Mouse (Mus musculus) liver, embryonic 11.5 days (tissue): Measurements from ENCODE around the gene Topors. TPM values are rescaled to one million over a fixed set of nuclear protein-coding genes. Genes with fewer than 3 reads are reported as not detected.
"Not testable (repeated sequence)": the region's sequence is repeated elsewhere in the genome, so short reads cannot be mapped to it uniquely, and the experiment has no call there.

ENCODE experiments used
- ATAC-seq: fragments of 200-750 bp; cut with Nextera tagmentation; replicated peaks from 2 replicates; pipeline ENCODE4 v1.8.0; 2017; ENCODE audit warnings: moderate number of reproducible peaks, mild to moderate bottlenecking, moderate TSS enrichment, moderate library complexity; ENCODE audit not compliant: low FRiP score
- DNase-seq: peaks from one replicate; pipeline ENCODE4 v3.0.0-alpha.2; 2017; ENCODE audit warnings: low spot score
- H3K27ac ChIP-seq: fragments of 300-500 bp; sonication (generic); 2 replicates; pipeline ENCODE4 v1.5.1; 2014; ENCODE audit warnings: mild to moderate bottlenecking, low read depth, low read length, control low read depth
- H3K27me3 ChIP-seq: fragments of 300-500 bp; sonication (generic); replicated peaks from 2 replicates; pipeline ENCODE4 v1.6.1; 2014; ENCODE audit warnings: low read length, mixed read lengths; ENCODE audit not compliant: control insufficient read depth, insufficient read depth
- H3K36me3 ChIP-seq: fragments of 300-500 bp; sonication (generic); 2 replicates; pipeline ENCODE4 v1.6.1; 2014; ENCODE audit warnings: mild to moderate bottlenecking, low read length, moderate library complexity, mixed read lengths; ENCODE audit not compliant: control insufficient read depth, insufficient read depth
- H3K4me1 ChIP-seq: fragments of 300-500 bp; sonication (generic); replicated peaks from 2 replicates; pipeline ENCODE4 v1.6.1; 2014; ENCODE audit warnings: low read length, mixed read lengths; ENCODE audit not compliant: control insufficient read depth, insufficient read depth
- H3K4me2 ChIP-seq: fragments of 300-500 bp; sonication (generic); 2 replicates; pipeline ENCODE4 v1.6.1; 2014; ENCODE audit warnings: mild to moderate bottlenecking, control low read depth, moderate library complexity
- H3K4me3 ChIP-seq: fragments of 300-500 bp; sonication (generic); 2 replicates; pipeline ENCODE4 v1.5.1; 2014; ENCODE audit warnings: low read depth, low read length, control low read depth
- H3K9ac ChIP-seq: fragments of 300-500 bp; sonication (generic); 2 replicates; pipeline ENCODE4 v1.6.1; 2014; ENCODE audit warnings: low read depth, low read length, control low read depth
- H3K9me3 ChIP-seq: fragments of 300-500 bp; sonication (generic); 2 replicates; pipeline ENCODE4 v1.6.1; 2016; ENCODE audit warnings: low read length, inconsistent platforms, mixed read lengths; ENCODE audit not compliant: control insufficient read depth
- WGBS: fragments of 180-500 bp; shearing (Covaris S2); extraction: QIAGEN DNeasy Blood & Tissue Kit; methylation state at CpG from one replicate; pipeline ENCODE4 v1.1.7; 2014; 5-methylcytosine and 5-hydroxymethylcytosine counted together
- polyA plus RNA-seq: library from polyadenylated mRNA; unstranded; fragments of >200 nt; fragmentation: Nextera tagmentation; extraction: Ambion mirVana; gene quantifications from 2 replicates; pipeline ENCODE4 v1.2.1, GENCODE M21; 2014

The Topors gene
- polyA plus RNA-seq, 1 experiment from 2014 or later = 38.4 TPM

DNA sequence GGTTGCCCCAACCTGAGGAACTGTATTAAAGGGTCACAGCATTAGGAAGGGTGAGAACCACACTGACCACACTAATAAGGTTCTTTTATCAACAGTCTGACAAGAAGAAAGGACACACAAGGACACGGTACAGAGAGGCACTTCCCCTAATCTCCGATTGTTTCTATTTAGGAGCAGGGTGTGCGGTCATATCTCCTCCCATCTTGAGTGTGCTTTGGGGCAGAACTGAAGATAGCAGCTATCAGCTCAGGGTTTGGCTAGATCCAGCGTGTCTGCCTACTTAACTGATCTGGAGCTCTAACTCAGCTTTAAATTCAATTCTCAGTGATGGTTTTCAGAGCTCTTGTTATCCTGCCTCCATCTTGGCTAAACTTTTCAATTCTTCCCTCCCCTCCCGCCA is 29.5 kb upstream of the Topors start:
- Histone ChIP-seq H3K4me3 (no peak overlapping the region), H3K27ac (no peak overlapping the region), H3K36me3 (no peaks in the 10 kb centered on the region), H3K4me2 (no peak overlapping the region), H3K9ac (no peak overlapping the region), H3K9me3 (peaks cover 3% of the 10 kb centered on the region; the same call in 1 of the 2 replicates), H3K4me1 (no peaks in the 10 kb centered on the region), H3K27me3 (no peaks in the 10 kb centered on the region)
- WGBS = 39% methylated on average over 5 of the region's 5 CpGs
- DNase-seq (no peak), ATAC-seq (peak; percentile 39; the same call in 1 of the 2 replicates)

DNA sequence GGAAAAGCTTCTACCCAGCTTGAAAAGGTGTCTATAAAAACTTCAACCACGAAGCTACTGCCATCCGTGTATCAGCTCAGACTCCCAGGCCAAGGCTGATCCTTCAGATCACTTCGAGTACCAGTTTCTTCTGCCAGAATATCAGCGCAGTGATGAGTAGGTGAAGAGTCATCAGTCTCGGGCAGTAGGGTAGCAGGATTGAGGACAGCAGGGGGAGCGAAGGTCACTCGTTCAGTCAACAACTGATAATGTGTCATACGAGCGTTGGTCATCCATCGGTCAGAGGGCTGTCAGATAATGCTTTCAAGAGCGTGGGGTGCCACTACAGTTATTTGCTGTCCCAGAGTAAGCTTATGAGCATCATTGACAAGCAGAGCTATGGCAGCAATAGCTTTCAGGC is 21.9 kb upstream of the Topors start:
- not testable (repeated sequence) for H3K9me3 ChIP-seq, H3K36me3 ChIP-seq, ATAC-seq, H3K4me2 ChIP-seq, H3K4me3 ChIP-seq, H3K27ac ChIP-seq, H3K27me3 ChIP-seq, DNase-seq, H3K4me1 ChIP-seq, H3K9ac ChIP-seq
- WGBS = 88% methylated on average over 11 of the region's 11 CpGs

- H3K4me3 ChIP-seq = no peak overlapping the region
- ATAC-seq = no peak
- H3K27me3 ChIP-seq = no peaks in the 10 kb centered on the region
- WGBS = 85% methylated on average over 2 of the region's 2 CpGs
- H3K36me3 ChIP-seq = no peaks in the 10 kb centered on the region
- no peak overlapping the region for H3K27ac ChIP-seq
- no peaks in the 10 kb centered on the region for H3K4me1 ChIP-seq
- DNase-seq = no peak
- H3K4me2 ChIP-seq = no peak overlapping the region
- H3K9ac ChIP-seq = no peak overlapping the region
- H3K9me3 ChIP-seq = peaks cover 4% of the 10 kb centered on the region
These were observed 19.4 kb upstream of the Topors start for GRCm38 (mm10) chr4:40289046-40289445.

DNA sequence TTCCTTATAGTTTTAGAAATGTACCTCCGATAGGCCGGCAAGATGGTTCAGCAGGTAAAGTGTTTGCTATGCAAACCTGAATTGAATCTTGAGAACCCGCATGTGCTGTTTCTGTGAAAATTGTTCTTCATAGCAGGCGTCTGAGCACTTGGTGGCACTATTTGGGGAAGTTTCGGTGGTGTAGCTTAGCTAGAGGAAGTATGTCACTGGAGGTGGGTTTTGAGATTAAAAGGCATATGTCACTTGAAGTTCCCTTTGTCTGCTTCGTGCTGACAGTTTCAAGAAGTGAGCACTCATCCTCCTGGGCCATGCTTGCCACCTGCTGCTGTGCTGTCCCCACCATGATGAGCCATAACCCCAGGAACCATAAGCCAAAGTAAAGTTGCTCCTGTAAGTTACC is 17.8 kb upstream of the Topors start:
- no peaks in the 10 kb centered on the region for H3K27me3 ChIP-seq
- no peak overlapping the region for H3K4me2 ChIP-seq
- no peak overlapping the region for H3K27ac ChIP-seq
- H3K36me3 ChIP-seq = no peaks in the 10 kb centered on the region
- DNase-seq (no peak), ATAC-seq (no peak)
- 60% methylated on average over 6 of the region's 6 CpGs for WGBS
- H3K9ac ChIP-seq = no peak overlapping the region
- H3K4me3 ChIP-seq = no peak overlapping the region
- H3K4me1 ChIP-seq = no peaks in the 10 kb centered on the region
- H3K9me3 ChIP-seq = peaks cover 4% of the 10 kb centered on the region

- H3K4me3 ChIP-seq = no peak overlapping the region
These were observed 15.9 kb upstream of the Topors start for GRCm38 (mm10) chr4:40285582-40285981.

GRCm38 (mm10) chr4:40279276-40279900 is 9.7 kb upstream of the Topors start, which contains the start of gene Ndufb6:
Gene Ndufb6 (minus strand): TSS chr4:40279421.
- Histone ChIP-seq H3K4me1 (peaks cover 3% of the 10 kb centered on the region; the same call in 1 of the 2 replicates), H3K27ac (peak within 1 kb of the TSS; percentile 81), H3K9me3 (no peaks in the 10 kb centered on the region), H3K36me3 (no peaks in the 10 kb centered on the region; the same call in 1 of the 2 replicates), H3K4me3 (peak within 1 kb of the TSS; percentile 96), H3K9ac (peak within 1 kb of the TSS; percentile 90), H3K27me3 (no peaks in the 10 kb centered on the region), H3K4me2 (peak within 1 kb of the TSS; percentile 78)
- DNase-seq = peak; percentile 98
- peak; percentile 95 for ATAC-seq
- under 1% methylated on average over 36 of the region's 36 CpGs for WGBS

More at GRCm38 (mm10) chr4:40285582-40285981, 15.9 kb upstream of the Topors start:
- Histone ChIP-seq H3K27ac (no peak overlapping the region), H3K4me2 (no peak overlapping the region), H3K9me3 (peaks cover 2% of the 10 kb centered on the region), H3K27me3 (no peaks in the 10 kb centered on the region), H3K36me3 (no peaks in the 10 kb centered on the region), H3K9ac (no peak overlapping the region), H3K4me1 (no peaks in the 10 kb centered on the region)
- DNase-seq (no peak), ATAC-seq (no peak)
- WGBS = 16% methylated on average over 4 of the region's 4 CpGs

DNA sequence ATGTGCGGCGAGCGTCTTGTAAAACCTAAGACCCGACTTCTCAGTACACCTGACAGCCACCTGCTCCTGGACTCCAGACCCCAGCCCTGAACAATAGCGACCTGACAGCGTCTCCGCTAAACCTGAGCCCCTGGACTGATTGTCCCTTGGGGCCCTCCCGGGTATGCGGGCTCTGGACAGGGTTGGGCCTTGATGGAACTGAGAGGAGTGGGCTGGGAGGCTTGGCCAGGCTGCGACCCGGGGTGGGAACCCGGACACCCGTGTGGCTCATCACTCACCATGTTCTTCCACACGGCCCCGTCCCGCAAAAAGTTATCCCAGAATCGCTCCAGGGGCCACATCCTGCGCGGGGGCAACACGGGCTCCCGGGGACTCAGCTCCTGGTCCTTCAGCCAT is 9.2 kb upstream of the Topors start:
- H3K9me3 ChIP-seq = no peaks in the 10 kb centered on the region
- DNase-seq (no peak), ATAC-seq (peak; percentile 58)
- WGBS = under 1% methylated on average over 21 of the region's 21 CpGs
- H3K27ac ChIP-seq = 0 out of 2 replicates have a peak overlapping the region, but pooled peaks have one; percentile 25
- peaks cover 3% of the 10 kb centered on the region; the same call in 1 of the 2 replicates for H3K4me1 ChIP-seq
- peak overlapping the region; percentile 78 for H3K4me2 ChIP-seq
- H3K4me3 ChIP-seq = peak overlapping the region; percentile 96
- no peaks in the 10 kb centered on the region for H3K27me3 ChIP-seq
- peak overlapping the region; percentile 90 for H3K9ac ChIP-seq
- H3K36me3 ChIP-seq = no peaks in the 10 kb centered on the region; the same call in 1 of the 2 replicates

DNA sequence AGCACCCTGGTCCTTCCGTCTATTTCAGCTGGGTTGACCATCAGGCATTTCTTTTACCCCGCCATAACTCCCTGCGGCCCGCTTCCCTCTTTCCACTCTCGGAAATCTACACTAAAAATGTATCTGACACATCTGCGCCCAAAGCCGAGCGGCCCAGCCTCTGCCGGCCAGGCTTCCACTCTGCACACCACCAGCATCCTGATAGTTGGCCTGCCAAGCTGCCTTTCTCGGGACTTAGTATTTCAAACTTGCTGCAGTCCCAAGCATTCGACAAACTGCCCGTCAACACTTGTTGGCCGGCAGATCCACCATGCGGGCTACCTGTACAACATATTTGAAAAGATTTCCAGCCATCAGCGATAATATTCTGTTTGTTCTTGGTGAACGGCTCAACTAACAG is 815 bp downstream of the Topors start:
- H3K36me3 ChIP-seq = peaks cover 7% of the 10 kb centered on the region; the same call in 1 of the 2 replicates
- H3K9me3 ChIP-seq = no peaks in the 10 kb centered on the region
- H3K4me1 ChIP-seq = peaks cover 13% of the 10 kb centered on the region
- peak overlapping the region; percentile 94 for H3K9ac ChIP-seq
- no peak for ATAC-seq
- peak overlapping the region; percentile 89 for H3K4me3 ChIP-seq
- H3K27me3 ChIP-seq = no peaks in the 10 kb centered on the region
- under 1% methylated on average over 16 of the region's 16 CpGs for WGBS
- peak overlapping the region; percentile 96 for H3K4me2 ChIP-seq
- no peak for DNase-seq
- H3K27ac ChIP-seq = peak overlapping the region; percentile 98
